Mouse (Mus musculus): Measurements from ENCODE around the gene Arpin.

- no peak for TF ChIP-seq POLR2A (IDR thresholded peaks at IDR 0.05; ENCODE audit: low read depth, low read length)
- no peak for TF ChIP-seq CTCF (conservative IDR thresholded peaks at IDR 0.05 in 1 of 2, IDR thresholded peaks at IDR 0.05 in 1 of 2; ENCODE audit: low read depth in 2 of 2, low read length in 2 of 2)
- TF ChIP-seq NRF1 (IDR thresholded peaks at IDR 0.05; ENCODE audit: low read depth, low read length), result no peak
- no peak for TF ChIP-seq ZKSCAN1 (IDR thresholded peaks at IDR 0.05; ENCODE audit: borderline replicate concordance, low read depth, low read length)
- no peak for TF ChIP-seq MAFK (IDR thresholded peaks at IDR 0.05; ENCODE audit: insufficient replicate concordance, low read length)
Measured at GRCm38 (mm10) chr7:79890436-79891221, 44.5 kb downstream of the Arpin start.
